Mouse (Mus musculus) gastrocnemius, postnatal 14 days (tissue): ENCODE results near the gene Mamdc4. TPM values are rescaled to one million over a fixed set of nuclear protein-coding genes. Genes with fewer than 3 reads are reported as not detected.
"Not testable (repeated sequence)": the region's sequence is repeated elsewhere in the genome, so short reads cannot be mapped to it uniquely, and the experiment has no call there.

Experiments
- DNase-seq: peaks from one replicate; pipeline ENCODE4 v3.0.0; 2021; ENCODE audit warnings: mixed read lengths
- intact Hi-C: fragments of 180-260 bp; cut with DNase I; formaldehyde crosslinking; loops from one replicate; pipeline ENCODE4 v1.15.1; 2025; ENCODE audit warnings: low total_unique reads
- total RNA-seq, 2 experiments: library from RNA; stranded (reverse); gene quantifications; 2 replicates each; pipeline ENCODE4 v1.2.3; 2021

The Mamdc4 gene
- total RNA-seq, 2 experiments from 2014 or later = 0.68 to 0.80 TPM

DNA sequence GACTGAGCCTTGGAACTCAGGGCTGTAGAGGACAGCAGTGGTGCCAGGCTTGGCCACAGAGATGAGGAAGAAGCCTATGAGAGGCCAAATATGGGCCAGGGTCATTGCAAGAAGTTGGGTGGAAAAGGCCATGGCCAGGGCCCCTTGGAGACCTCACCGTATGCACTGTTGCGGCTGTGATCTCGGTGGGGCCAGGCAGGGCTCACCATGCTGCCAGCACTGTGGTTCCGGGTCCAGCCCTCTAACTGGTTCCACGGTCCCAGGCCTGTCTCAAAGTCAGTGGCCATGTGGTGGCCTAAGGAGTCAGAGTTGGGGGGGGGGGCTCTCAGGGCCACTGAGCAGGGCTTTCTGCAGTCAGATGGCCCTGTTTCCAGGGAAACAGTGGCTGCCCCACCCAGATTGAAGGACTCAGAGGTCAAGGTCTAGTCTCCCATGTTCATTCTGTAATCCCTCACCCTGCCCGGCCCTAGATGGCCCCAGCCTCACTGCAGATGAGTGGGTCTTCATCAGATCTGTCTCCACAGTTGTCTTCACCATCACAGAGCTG lies 6.1 kb downstream of the Mamdc4 start:
- no peak for DNase-seq
- intact Hi-C loops = no loop called here

DNA sequence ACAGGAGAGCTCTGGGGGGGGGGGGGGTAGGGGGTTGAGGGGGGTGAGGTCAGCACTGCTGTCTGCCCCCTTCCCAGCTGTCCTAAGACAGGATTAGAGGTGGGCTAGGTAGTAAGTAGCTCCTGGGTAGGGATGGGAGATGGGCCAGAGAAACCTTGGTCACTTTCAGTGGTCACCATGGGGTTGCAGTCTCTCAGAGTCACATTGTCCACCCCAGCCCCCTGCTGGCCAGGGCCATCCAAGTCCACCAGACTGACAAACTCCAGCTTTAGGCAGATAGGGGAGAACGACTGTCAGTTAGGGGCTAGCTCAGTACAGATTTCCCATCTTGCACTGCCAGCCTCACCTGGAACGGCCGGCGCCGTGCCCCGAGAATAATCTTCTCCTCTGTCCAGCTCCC lies 8.1 kb downstream of the Mamdc4 start:
- intact Hi-C loops = no loop called here
- no peak for DNase-seq

DNA sequence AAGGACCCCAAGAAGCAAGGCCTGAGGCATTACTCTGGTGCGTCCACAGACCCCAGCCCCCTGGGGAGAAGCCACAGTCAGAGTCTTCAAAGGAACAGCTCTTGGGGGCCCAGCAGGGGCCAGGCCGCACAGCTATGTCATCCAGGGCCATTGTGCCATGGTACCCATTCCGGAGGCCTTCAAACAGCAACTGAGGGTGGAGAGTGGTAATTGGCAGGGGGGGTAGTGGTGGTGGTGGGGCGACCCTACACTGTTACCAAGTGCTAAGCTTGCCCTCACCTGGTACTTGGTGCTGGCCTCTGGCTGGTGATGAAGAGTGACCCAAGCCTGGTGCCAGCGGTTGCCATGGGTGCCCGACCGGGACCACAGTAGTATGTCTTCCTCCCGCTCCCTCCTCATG lies 8.9 kb downstream of the Mamdc4 start:
- intact Hi-C loops = no loop called here
- DNase-seq = no peak

DNA sequence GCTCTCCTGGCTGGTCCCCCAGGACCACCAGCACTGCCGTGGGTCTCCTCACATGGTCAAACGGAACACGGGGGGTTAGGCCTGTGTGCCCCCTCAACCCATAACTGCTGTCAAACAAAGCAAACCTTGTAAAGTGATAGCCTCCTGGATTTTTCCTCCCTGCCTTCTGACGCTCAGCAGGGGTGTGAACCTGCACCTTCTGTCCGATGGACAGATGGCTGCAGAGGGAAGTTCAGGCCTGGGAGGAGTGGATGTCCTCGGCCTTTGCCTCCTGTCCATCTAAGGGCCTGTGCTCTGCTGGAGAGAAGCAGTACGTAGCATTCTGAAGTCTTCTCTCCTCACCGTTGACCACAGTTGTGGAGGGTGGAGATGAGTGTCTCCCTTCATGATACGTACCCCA lies 12.7 kb downstream of the Mamdc4 start:
- intact Hi-C loops = no loop called here
- no peak for DNase-seq

DNA sequence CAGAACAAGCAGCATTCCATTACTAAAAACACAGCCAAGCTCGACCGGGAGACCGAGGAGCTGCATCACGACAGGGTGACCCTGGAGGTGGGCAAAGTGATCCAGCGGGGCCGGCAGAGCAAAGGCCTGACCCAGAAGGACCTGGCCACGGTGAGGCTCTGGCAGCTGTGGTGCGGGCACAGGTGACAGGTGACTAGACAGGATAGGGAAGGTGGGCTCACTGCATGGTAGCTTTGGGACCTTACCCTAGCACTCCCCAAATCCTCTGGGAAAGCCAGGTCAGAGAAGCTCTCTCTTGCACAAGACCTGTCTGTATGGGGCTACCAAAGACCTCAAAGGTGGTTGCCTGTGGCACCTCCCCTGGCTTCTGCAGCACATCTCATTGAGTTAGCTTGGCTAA lies 14.1 kb downstream of the Mamdc4 start:
- intact Hi-C loops = no loop called here
- DNase-seq = no peak

DNA sequence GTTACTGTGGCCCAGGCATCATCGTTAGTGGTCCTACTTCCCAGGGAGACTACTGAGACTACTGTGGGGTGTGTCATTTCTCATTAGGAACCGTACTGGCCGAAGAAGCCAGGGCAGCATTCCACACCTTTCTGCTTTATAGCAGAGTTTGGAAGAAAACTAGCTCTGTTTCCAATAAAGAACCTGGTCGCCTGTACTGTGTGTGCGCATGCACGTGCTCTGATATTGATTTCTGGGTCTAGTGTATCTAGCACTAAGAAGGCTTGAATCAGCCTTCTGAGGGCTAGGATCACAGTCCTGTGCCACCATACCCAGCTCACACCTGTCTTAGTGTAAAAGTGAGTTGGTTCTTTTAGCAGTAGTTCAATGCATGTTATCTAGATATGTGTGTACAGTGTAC lies 15.9 kb downstream of the Mamdc4 start:
- intact Hi-C loops = no loop called here
- no peak for DNase-seq

DNA sequence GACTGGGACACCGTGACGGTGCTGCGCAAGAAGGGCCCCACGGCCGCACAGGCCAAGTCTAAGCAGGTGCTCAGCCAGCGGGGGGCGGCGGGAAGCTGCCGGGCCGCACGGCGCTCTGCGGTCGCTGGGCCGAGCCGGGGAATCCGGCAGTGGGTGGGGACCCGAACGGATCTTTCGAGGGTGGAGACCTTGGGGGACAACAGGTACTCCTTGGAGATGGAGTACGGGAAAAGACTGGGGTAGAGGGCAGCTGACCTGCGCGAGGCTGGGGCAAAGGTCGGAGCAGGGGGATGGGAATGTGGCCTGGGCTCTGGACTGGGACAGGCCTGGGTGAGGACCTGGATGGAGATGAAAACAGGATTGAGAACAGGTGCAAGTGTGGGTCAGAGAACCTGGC lies 16.7 kb downstream of the Mamdc4 start:
- intact Hi-C loops = no loop called here

DNA sequence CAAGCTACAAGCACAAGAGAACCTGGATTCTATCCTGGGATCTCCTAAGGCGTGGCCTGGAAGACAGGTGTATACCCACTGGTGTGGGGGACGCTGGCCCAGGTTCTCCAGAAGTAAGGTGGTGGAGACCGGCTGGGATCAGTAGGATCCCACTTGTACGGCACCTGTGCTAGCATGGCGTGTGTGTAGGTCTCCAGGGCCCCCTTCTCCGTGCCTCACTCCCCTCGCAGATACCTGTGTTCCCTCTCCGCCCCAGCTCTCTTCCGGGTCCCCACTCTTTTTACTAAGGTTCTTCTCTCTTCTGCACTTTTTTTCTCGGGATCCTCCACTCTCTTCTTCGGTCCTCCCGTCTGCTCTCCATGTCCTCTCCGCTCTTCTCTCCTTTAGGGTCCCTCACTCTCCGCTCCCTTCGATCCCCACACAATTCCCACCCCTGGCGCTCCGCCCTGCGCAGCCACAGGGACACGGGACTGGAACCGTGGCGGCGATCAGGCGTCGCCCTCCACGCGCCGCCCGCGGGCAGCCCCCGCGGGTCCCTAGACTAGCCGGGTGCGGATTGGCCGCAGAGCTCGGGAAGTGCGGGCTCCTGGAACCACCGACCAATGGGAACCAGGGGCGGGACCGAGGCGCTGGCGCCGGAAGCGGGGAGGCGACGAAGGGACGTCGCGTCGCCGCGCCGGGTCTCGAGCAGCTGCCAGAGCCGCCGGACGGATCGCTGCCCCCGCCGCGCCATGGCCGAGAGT lies 17.3 kb downstream of the Mamdc4 start, which contains the start of gene Edf1:
Gene Edf1, plus strand, starts transcription at position 627 of the 743 bp plus-strand sequence.
- intact Hi-C loops = no loop called here
- DNase-seq = peak; percentile 97

More for the DNA sequence above, 16.7 kb downstream of the Mamdc4 start:
- DNase-seq = no peak

DNA sequence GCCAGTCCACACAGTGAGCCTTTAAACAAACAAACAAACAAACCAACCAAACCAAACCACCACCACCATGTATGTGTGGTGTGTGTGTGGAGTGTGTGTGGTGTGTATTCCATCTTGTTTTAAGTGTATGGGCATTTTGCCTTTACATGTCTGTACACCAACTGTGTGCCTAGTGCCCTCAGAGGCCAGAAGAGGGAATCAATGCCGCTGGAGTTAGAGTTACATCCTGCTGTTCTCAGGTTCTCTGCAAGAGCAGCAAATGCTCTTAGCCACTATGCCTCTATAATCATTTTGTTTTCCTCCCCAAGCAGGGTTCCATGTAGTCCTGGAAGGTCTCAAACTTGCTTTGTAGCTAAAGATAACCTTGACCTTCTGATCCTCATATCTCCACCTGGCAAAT lies 18.3 kb downstream of the Mamdc4 start:
- intact Hi-C loops = no loop called here
- no peak for DNase-seq

DNA sequence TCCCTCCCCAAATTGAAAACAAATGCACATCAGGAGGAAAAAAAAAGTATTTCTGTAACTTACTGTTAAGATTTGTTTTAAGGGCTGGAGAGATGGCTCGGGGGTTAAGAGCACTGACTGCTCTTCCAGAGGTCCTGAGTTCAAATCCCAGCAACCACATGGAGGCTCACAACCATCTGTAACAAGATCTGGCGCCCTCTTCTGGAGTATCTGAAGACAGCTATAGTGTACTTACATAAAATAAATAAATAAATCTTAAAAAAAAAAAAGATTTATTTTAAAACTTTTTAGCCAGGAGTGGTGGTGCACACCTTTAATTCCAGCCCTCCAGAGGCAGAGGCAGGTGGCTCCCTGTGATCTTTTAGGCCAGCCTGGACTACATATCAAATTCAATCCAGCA lies 19.2 kb downstream of the Mamdc4 start:
- DNase-seq, intact Hi-C loops: not testable (repeated sequence)

DNA sequence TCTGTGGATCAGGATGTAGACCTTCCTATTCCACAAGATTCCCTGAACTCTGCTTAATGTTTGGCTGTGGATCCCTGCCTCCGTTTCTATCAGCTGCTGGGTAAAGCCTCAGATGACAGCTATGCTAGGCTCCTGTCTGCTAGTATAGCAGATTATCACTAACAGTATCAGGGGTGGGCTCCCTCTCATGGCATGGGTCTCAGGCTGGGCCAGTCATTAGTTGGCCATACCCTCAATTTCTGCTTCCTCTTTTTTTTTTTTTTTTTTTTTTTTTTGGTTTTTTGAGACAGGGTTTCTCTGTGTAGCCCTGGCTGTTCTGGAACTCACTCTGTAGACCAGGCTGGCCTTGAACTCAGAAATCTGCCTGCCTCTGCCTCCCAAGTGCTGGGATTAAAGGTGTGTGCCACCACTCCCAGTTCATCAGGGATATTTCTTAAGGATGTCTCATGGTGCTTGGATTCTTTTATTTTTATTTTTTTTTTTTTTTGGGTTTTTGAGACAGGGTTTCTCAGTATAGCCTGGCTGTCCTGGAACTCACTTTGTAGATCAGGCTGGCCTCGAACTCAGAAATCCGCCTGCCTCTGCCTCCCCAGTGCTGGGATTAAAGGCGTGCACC lies 21.4 kb downstream of the Mamdc4 start:
- DNase-seq, intact Hi-C loops: not testable (repeated sequence)

DNA sequence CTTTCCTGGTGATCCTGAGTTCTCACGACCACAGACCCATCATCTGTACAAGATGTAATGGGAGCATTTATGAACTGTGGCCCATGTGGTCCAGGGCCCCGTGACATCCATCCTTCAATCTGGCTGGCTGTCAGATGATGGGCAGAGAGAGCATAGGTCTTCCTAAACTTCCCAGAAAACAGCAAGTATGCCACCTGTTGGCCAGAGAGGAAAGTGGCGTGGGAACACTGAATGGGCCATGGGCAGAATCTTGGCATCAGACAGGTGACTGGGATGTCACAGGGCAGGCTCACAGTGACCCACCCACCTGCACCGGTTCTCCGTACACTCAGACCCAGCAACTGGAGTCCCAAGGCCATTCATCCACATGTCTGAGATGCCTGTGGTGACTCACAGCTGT lies 23.5 kb downstream of the Mamdc4 start:
- peak; percentile 45 for DNase-seq
- intact Hi-C loops = no loop called here

DNA sequence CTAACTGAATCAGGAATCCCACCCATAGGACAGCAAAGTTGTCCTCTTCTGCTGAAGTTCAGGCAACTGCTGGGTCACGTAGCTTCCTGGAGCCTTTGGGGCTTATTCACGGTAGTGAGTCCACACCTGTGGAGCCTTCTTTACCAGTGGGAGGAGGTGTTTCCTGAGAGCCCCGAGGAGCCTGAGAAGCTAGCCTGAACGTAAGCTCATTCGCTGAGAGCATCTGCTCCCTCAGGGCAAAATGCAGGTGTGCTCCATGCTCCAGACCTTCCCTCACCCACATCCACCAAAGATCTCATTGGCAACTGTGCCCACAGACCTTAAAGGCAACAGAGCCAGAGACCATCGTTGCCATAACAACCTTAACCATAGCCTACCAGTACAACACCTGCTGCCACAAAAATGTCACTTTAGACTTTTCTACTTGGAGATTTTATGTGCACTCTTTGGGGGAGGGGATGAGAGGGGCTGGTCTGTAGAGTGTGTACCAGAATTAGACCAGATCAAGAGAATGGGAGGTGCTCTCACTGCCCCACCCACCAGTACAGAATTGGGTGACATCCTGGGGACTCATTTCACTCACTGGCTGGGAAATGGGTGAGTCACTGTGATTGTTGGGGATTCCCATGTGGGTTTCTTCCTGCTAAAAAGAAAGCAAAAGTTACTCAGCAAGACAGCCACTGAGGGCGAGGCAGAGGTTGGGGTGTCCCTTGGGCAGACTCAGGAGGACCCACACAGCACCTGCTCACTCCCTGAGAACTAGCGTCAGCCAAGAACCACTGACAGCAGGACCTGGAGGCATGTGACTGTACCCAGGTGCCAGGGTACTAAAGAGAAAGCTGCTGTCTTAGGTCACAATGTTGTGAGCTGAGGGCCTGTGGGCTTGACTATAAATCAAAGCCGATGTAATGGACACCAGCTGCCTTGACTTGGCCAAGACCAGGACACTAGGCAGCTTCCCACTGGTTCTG lies 25.3 kb downstream of the Mamdc4 start:
- intact Hi-C loops = loop anchor here (2.0 kb wide), 1 partner anchor 41 kb away; no protein-coding TSS in a partner anchor
- no peak for DNase-seq

DNA sequence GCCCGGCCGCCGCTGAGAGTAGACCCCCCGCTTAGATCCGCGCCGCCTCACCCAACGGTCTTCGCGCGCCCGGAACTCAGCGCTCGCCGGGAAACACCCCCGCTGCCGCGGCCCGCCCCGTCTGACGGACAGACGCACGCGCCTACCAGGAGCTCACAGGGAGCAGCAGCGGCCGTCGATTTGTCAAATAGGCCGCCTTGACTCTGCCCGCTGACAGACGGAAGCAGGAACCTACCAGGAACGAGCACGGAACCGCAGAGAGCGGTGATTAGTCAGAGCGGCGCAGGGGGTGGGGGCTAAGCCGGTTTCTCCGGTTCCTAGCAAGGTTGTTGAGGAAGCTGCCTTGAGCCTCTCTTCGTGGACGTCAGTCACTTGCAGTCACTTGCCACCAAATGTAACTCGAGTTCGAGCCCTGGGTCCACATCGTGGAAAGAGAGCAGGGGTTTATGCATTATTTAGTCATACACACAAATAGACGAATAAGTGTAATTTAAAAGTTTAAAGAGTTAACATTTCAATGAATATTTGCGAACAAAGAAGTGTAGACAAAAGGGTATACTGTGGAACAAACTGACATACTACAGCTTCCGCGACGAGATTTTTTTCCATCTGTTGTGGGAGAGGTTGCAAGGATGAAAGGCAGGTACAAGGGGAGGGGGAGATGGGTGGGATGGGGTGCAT lies 27.7 kb downstream of the Mamdc4 start, which contains the start of gene Traf2:
Gene Traf2, minus strand, starts transcription at position 130 of the 681 bp plus-strand sequence.
- intact Hi-C loops = no loop called here
- peak; percentile 98 for DNase-seq

DNA sequence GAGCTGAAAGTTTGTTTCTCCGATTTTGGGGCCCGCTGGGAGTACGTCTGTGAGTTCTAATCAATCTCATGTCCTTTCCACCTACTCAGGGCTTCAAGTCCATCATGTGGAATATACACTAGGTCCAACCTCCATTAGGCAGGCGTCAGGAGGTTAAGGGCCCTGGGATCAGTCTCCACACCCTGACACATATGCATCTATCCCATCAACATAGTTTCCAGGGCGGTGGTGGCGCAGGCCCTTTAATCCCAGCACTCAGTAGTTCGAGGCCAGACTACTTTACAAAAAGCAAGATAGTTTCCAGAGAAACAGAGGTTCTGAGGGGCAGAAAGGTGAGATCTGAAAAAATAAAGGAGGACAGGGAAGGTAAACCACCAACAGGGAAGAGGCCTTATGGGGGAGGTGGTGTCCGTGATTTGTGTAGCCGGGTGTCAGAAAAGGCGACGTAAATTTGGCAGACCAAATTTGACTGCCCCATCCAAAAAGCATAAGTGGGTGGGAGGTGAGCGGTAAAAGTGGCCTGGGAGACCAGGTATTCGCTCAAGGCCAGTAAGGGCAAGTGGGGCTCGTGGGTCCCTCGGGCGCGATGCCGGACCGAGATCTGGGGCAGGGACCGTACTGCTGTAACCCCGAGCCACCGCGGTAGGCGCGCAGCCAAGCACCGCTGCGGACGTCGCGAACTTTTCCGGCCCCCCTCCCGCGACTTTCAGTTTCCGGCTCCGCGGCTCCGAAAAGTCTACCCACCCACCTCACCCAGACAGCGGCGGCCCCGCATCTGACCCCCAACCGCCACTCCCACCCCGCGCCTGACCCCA lies 28.4 kb downstream of the Mamdc4 start:
- DNase-seq = no peak
- intact Hi-C loops = no loop called here

DNA sequence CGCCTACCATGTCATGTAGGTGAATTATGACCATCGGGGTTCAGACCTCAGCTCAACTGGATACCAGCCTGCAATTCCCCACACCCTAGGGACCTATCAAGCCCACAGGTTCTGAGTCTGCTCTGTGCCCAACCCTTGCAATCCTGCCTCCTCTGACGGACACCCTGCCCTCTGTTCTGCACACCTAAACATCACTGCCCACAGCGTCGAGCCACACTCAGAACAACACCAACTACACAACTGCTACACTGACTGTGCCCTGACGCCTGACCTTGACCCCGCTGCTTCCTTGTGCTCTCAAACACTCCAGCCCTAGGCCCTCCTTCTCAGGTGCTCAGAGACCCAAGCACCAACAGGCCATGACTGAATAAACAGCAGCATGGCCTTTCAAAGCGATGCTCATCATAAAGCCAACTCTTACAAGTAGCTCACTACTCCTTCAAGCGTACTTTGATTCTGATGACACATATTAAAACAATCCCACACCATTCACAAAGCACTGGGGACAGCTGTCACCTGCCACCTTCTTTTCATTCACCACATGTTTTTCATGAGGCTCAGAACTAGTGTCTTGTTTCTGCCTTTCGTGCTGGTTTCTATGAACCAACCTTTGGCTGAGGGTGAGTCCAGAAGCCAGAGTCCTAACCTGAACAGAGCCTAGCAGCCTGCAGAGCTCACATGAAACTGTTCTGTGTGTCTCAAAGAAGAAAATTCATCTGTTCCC lies 32.8 kb downstream of the Mamdc4 start:
- intact Hi-C loops = no loop called here

DNA sequence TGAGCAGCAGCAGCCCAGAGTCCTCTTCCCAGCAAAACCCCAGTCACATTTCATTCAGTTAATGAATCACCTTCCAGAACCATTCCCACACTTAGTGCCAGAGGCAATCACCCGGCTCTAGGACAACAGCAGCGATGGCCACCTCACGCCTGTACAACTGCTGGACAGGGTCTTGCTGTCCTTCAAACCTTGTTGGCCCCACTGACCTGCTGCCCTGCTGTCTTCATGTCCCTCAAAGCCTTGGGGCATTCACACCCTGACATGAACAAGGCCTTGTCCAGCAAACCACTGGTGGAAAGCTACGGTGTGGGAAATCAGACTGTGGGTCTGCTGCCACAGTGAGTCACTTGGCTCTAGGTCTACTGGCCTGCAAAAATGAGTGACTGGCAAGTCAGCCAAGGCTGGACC lies 34.1 kb downstream of the Mamdc4 start:
- intact Hi-C loops = no loop called here
- DNase-seq = no peak

More for the DNA sequence above, 32.8 kb downstream of the Mamdc4 start:
- DNase-seq = no peak

DNA sequence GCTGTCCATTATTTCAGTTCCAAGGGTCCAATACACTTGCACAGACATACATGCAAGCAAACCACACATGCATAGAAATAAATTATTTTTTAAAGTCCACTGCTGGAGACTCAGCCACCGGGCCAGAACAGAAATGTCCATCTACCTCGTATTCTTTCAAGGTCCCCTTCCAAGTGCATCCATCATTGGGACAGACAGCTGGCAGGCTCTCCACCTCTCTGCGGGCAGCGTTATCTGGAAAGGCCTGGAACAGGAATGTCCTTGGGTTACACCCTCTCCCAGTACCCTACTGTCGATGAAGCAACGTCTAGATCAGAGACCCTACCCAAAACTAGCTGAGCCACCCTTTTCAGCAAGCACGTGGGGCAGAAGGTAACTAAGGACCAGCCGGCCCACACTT lies 38.1 kb downstream of the Mamdc4 start:
- no peak for DNase-seq
- intact Hi-C loops = no loop called here
